Mouse (Mus musculus) retina, postnatal 1 day (tissue): ENCODE measurements around the gene A930002H24Rik.
"Not testable (repeated sequence)": the region's sequence is repeated elsewhere in the genome, so short reads cannot be mapped to it uniquely, and the experiment has no call there.

Source experiments
- DNase-seq: peaks from one replicate; pipeline ENCODE4 v3.0.0-alpha.2; 2012

The A930002H24Rik gene

DNA sequence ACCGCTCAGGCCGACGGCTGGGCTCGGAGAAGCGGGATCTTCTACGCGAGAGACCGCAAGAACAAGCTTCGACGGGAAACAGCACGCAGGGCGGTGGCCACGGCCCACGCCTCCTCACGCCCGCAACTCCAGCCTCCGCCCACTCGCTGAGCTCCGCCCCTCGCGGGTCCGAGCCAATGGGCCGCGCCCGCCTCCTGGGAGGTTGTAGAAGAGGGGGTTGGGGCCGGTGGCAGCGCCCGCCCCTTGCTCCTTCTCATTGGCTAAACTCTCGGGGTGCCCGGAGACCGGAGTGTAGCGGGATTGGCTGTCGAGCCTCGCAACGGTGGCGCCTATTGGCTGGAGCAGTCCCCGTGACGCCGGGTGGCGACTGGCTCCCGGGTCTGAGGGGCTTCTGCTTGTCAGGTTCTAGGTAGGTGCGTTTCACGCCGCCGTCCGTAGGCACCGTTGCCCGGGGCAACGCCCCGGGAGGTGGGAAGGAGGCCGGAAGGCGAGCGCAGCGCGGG is at the start of gene A930002H24Rik:
TSS of gene A930002H24Rik (minus strand) at position 145 of the 503 bp plus-strand sequence.
- peak; percentile 99 for DNase-seq

GRCm38 (mm10) chr17:63909297-63909696 is 45.7 kb upstream of the A930002H24Rik start:
- DNase-seq: no peak

- DNase-seq: no peak
Measured at GRCm38 (mm10) chr17:63897050-63897449, 33.5 kb upstream of the A930002H24Rik start.

- no peak for DNase-seq
Measured at GRCm38 (mm10) chr17:63895829-63896228, 32.2 kb upstream of the A930002H24Rik start.

DNA sequence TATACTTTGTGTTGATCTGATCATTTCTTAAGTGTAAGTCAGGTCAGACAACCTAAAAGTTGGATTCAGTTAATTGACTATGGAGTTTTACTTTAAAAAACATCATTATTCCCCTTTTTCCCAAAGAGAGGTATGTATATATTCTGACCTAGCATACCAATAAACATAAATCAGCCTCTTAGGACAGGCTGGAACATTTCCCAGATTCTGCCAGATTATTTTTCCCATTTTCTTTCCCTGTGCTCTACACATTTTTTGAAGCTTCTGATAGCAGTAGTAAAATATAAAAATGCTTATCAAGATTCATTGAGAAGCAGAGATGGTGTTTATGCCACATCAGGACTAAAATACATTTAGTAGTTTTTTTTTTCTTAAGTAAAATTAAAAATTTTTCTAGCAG is 27.0 kb upstream of the A930002H24Rik start:
- no peak for DNase-seq

- no peak for DNase-seq
Measured at GRCm38 (mm10) chr17:63886988-63887387, 23.4 kb upstream of the A930002H24Rik start.

DNA sequence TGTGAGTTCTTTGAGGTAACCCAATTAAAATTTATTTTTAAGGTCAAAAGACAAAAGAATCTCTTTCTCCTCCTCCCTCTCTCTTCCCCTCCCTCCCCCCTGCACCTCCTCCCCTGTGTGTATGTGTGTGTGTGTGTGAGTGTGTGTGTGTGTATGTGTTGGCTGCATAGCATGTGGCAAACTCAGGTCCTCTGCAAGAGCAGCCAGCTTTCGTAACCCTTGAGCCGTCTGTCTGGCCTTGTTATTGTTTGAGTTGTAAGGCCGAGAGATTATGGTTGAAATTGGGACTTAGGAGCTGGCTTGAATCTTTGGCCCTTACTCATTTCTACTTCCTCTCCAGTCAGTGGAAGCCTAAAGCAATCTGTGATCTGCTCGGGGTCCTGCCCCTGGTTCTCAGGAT is 16.4 kb upstream of the A930002H24Rik start:
- no peak for DNase-seq

DNA sequence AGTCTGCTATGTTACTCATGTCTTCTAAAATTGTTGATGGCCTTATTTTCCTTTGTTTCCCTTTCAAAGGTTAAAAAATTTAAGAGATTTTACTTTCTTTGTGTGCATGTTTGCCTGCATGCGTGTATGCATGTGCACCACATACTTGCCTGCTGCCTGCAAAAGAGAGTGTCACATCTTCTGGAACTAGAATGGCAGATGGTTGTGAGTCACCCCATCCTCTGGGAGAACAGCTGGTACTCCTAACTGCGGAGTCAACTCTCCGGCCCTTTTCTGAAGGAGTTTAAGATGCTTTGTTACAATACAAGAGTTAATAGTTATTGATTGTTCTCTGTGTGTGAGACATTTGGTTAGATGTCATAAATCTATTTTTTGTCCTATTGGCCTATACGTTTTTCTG is 15.3 kb upstream of the A930002H24Rik start:
- no peak for DNase-seq

DNA sequence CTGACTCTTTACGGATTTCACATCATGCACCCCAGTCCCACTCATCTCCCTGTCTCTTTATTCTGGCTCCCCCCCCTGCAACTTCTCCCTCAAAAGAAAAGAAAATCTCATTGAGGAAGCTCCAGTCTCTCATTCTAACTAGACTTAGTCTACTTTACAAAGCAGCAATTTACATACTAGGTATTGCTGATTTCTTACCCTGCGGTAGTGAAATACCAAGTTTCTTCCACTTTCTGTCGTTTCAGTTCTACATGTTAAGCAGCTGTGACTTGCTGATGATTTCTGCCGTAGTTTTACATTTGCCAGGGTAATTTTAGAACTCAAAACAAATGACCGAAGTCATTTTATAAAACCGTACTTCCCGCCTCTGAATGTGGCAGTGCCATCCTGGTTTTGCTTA is 8.2 kb upstream of the A930002H24Rik start:
- DNase-seq: no peak

DNA sequence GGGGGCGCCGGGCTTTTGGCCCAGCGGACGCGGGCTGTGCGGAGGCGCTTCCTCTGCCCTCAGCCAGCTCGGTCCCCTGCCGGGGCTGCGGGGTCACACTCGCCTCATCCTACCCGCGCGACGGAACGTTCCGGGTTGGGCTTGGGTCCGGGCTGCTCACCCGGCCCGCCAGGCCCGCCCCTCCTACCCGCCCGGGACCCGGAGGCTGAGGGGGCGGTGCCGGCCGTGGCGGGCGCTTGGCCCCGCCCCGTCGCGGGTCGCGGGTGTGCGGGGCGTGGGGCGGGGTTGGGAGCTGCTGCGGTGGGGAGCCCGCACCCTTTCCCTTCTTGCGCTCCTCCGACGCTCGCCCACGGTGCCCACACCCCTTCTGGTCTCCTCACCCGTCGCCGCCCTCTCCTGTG is 580 bp upstream of the A930002H24Rik start:
- DNase-seq: peak; percentile 75

GRCm38 (mm10) chr17:63863012-63863630 is 470 bp downstream of the A930002H24Rik start, which contains the start of gene Fer:
TSS of gene Fer (plus strand) at chr17:63863062.
- no peak for DNase-seq

GRCm38 (mm10) chr17:63862399-63862798 is 1.2 kb downstream of the A930002H24Rik start:
- DNase-seq: no peak

DNA sequence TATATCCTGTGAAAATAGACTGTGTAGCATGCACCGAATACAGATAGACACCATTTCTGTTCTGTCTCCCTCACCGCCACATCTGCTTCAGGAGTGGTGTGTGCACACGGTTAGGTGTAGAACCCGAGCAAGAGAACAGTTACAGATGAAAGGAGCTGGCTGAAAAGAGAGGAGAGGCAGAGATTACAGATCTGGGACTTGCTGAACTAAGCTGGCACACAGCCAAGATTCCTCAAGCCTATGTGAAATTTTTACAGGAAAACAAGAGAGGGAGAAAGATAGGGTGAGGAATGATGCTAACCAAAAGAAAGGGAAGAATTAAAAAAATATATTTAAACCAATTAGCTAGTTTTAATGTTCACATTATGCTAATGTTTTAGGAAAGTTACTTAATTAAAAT is 2.6 kb downstream of the A930002H24Rik start:
- peak; percentile 72 for DNase-seq

- DNase-seq: no peak
Measured at GRCm38 (mm10) chr17:63857023-63857544, 6.5 kb downstream of the A930002H24Rik start.

GRCm38 (mm10) chr17:63850016-63850415 is 13.6 kb downstream of the A930002H24Rik start:
- DNase-seq: no peak

- DNase-seq: peak; percentile 92
Measured at GRCm38 (mm10) chr17:63849566-63849965, 14.0 kb downstream of the A930002H24Rik start.

- DNase-seq: no peak
Measured at GRCm38 (mm10) chr17:63849151-63849550, 14.4 kb downstream of the A930002H24Rik start.

- not testable (repeated sequence) for DNase-seq
Measured at GRCm38 (mm10) chr17:63845766-63846165, 17.8 kb downstream of the A930002H24Rik start.

DNA sequence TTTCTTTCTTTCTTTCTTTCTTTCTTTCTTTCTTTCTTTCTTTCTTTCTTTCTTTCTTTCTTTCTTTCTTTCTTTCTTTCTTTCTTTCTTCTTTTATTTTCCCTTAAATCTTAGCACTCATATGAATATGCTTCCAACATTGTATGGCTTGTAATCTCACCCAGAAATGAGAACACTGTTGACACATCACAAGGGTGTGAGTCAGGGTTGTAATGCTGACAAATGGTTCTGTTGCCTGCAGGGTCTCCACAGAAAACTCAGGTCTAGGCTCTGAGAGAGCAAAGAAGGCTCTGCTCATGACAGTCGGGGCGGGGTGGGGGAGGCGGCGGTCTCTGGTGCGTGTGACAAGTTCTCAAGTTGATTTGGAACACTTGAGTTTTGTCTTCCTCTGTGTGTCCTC is 18.7 kb downstream of the A930002H24Rik start:
- no peak for DNase-seq

- DNase-seq: no peak
Measured at GRCm38 (mm10) chr17:63842226-63842625, 21.4 kb downstream of the A930002H24Rik start.

DNA sequence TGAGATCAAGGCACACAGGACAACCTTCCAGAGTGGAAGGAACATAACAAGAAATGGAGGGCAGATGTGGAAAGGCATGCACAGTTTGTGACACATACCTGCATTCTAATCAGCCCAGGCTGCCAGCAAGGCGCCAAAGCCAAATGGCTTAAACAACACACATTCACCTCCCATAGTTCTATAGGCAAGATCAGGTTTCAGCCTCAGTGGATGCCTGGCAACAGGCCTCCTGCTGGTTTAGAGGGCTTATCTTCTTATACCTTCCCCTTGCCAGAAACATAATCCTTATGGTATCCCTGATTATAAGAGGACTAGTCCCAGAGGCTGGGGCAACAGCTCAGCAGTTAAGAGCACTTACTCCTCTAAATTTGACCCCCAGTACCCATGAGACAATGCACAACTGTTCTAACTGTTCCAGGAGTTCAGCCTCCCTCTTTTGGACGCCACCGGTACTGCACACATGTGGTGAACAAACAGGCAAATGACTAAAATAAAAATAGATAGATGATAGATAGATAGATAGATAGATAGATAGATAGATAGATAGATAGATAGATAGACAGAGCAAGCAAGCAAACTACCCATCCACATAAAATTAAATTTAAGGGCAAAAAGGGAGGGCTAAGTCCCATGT is 23.8 kb downstream of the A930002H24Rik start:
- peak; percentile 47 for DNase-seq

- no peak for DNase-seq
Measured at GRCm38 (mm10) chr17:63838144-63838543, 25.4 kb downstream of the A930002H24Rik start.

DNA sequence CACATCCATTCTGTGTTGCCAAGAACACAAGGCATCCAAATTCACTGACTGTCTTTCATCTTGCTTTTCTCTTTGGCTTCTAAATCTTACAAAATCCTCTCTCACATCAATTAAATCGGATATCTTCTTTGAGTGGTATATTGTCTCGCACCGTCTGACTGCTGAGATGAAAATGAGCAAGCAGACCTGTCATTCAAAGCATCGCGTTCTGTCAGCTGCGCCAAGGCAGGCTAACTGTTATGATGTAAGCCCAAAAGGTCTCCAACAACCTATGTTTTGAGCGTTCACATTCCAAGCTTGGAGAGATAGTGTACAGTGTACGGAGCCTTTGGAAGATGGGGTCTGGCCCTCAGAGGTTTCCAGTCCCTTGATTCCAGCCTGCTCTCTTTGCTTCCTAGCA is 26.9 kb downstream of the A930002H24Rik start:
- no peak for DNase-seq

- no peak for DNase-seq
Measured at GRCm38 (mm10) chr17:63836223-63836622, 27.4 kb downstream of the A930002H24Rik start.
